Mouse (Mus musculus) CH12.LX (cell line): Measurements from ENCODE around the gene Tm9sf3.

Experiments
- CHD2 ChIP-seq: IDR thresholded peaks from 2 replicates; pipeline ENCODE4 v1.6.1; 2011; ENCODE audit warnings: low read length, improper control_type of control experiment
- CTCF ChIP-seq, 2 experiments: IDR thresholded peaks in 1 of 2; conservative IDR thresholded peaks in 1 of 2; 2 replicates each; pipeline ENCODE4 v1.5.1; 2011 to 2012; ENCODE audit warnings: low read depth in 2 of 2, low read length in 2 of 2, improper control_type of control experiment in 1 of 2, inconsistent platforms in 1 of 2, mild to moderate bottlenecking in 1 of 2, moderate library complexity in 1 of 2
- EP300 ChIP-seq: IDR thresholded peaks from 2 replicates; pipeline ENCODE4 v1.6.1; 2011; ENCODE audit warnings: low read length, improper control_type of control experiment
- HCFC1 ChIP-seq: IDR thresholded peaks from 2 replicates; pipeline ENCODE4 v1.6.1; 2012; ENCODE audit warnings: low read depth, mild to moderate bottlenecking, inconsistent platforms, low read length, improper control_type of control experiment
- MAFK ChIP-seq: IDR thresholded peaks from 2 replicates; pipeline ENCODE4 v1.6.1; 2011; ENCODE audit warnings: low read length, improper control_type of control experiment; ENCODE audit not compliant: insufficient replicate concordance
- MAX ChIP-seq: IDR thresholded peaks from 2 replicates; pipeline ENCODE4 v1.6.1; 2011; ENCODE audit warnings: low read length, improper control_type of control experiment
- MAZ ChIP-seq: IDR thresholded peaks from 2 replicates; pipeline ENCODE4 v1.6.1; 2012; ENCODE audit warnings: low read depth, mild to moderate bottlenecking, inconsistent platforms, low read length, improper control_type of control experiment, moderate library complexity
- MXI1 ChIP-seq: IDR thresholded peaks from 2 replicates; pipeline ENCODE4 v1.6.1; 2011; ENCODE audit warnings: mild to moderate bottlenecking, low read depth, low read length, improper control_type of control experiment
- POLR2A ChIP-seq: IDR thresholded peaks from 2 replicates; pipeline ENCODE4 v1.6.1; 2011; ENCODE audit warnings: low read depth, mild to moderate bottlenecking, improper control_type of control experiment, low read length
- TCF12 ChIP-seq: IDR thresholded peaks from 2 replicates; pipeline ENCODE4 v1.6.1; 2014; ENCODE audit warnings: low read depth, mild to moderate bottlenecking, inconsistent platforms, low read length, improper control_type of control experiment
- UBTF ChIP-seq: IDR thresholded peaks from 2 replicates; pipeline ENCODE4 v1.6.1; 2012; ENCODE audit warnings: low read depth, mild to moderate bottlenecking, inconsistent platforms, low read length, improper control_type of control experiment, moderate library complexity
- ZC3H11A ChIP-seq: IDR thresholded peaks from 2 replicates; pipeline ENCODE4 v1.6.1; 2012; ENCODE audit warnings: low read depth, mild to moderate bottlenecking, inconsistent platforms, low read length, improper control_type of control experiment

DNA sequence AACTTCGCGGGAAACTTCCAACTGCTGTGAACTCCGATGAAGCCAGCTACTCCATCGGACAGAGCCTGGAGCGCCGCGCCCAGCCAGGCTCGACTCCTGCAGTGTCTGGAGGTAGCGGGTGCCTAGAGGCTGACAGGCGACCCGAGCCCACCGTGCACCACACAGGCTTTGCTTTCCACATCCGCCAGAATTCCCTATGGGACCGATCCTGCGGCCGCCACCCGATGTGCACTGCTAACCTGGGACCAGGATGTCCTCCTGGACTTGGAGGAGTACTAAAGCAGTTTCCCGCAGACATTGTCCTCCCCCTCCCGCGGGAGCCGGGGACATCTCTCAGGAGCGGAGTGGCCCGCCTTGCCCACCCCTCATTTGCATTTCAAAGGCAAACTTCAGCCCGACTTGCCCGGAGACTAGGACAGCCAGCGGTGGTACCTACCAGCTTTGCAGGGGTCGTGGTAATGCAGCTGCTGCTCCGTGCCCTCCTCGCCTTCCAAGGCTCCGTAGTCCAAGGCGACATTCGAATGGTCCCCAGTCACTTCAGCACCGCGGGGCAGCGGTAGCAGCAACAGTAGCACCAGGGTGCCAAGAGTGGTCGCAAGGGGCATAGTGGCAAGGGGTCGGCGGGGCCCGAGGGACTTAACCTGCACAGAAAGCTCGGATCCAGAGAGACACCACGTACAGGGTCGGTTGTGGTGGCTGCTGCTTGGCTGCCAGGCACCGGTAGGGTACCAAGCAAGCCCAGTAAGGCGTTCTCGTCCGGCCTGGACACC lies 57.6 kb downstream of the Tm9sf3 start:
- TF ChIP-seq MAX (no peak), TCF12 (no peak), UBTF (no peak), POLR2A (no peak), CTCF (conservative IDR thresholded peaks at IDR 0.05 in 1 of 2, IDR thresholded peaks at IDR 0.05 in 1 of 2; ENCODE audit: low read depth in 2 of 2, low read length in 2 of 2) (no peak), MXI1 (no peak), EP300 (no peak), MAZ (no peak), ZC3H11A (no peak), HCFC1 (no peak), MAFK (no peak), CHD2 (no peak)
